Mouse (Mus musculus) left cerebral cortex, adult 2 months (tissue): ENCODE data around the gene Ntm. TPM values are rescaled to one million over a fixed set of nuclear protein-coding genes. Genes with fewer than 3 reads are reported as not detected.
A peak's percentile ranks its signal among the peaks of the same experiment; 100 is the strongest.

Source experiments
- DNase-seq, 2 experiments: peaks; one replicate each; pipeline ENCODE4 v3.0.0; 2021 to 2022; ENCODE audit warnings: low spot score in 2 of 2, mixed read lengths in 1 of 2; ENCODE audit errors: extremely low spot score in 1 of 2
- H3K27ac ChIP-seq: fragments of 200-600 bp; 2 replicates; pipeline ENCODE4 v1.8.1; 2022
- H3K4me3 ChIP-seq: fragments of 200-600 bp; 2 replicates; pipeline ENCODE4 v1.8.1; 2022
- CTCF ChIP-seq: fragments of 200-600 bp; IDR thresholded peaks from 2 replicates; pipeline ENCODE4 v1.8.1; 2022; ENCODE audit warnings: antibody characterized with exemption, mild to moderate bottlenecking, moderate library complexity
- intact Hi-C: fragments of 180-260 bp; cut with DNase I; formaldehyde crosslinking; loops from one replicate; pipeline ENCODE4 v1.15.1; 2025
- total RNA-seq, 2 experiments: library from RNA; stranded (reverse); gene quantifications; 2 replicates each; pipeline ENCODE4 v1.2.3; 2021

The Ntm gene
- total RNA-seq, 2 experiments from 2014 or later: 288 to 294 TPM

DNA sequence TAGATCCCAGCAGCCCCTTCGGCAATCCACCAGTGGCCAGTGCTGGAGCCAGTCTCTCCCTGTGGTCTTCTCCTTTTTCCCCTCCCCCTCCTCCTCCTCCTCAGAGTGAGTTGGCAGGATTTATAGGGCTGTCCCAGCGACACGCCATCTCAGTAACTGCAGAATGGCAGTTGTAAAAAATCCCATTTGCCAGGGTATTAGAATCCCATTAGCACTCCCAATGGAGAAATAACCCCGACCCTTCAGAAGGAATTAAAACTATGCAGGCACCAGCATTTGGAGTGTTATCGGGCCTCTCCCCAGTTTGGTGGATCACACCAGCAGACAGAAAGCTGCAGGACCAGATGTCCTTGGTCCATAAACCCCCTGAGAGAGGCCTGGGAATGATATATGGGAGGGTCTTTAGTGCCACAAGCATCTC is 135.7 kb downstream of the Ntm start:
- Histone ChIP-seq H3K4me3 (no peak overlapping the region), H3K27ac (no peak overlapping the region)
- no peak for DNase-seq
- intact Hi-C loops: no loop called here
- TF ChIP-seq CTCF: no peak

GRCm38 (mm10) chr9:29825236-29825635 is 137.7 kb downstream of the Ntm start:
- DNase-seq: no peak
- H3K4me3 ChIP-seq: no peak overlapping the region
- H3K27ac ChIP-seq: no peak overlapping the region
- intact Hi-C loops: no loop called here
- no peak for TF ChIP-seq CTCF

GRCm38 (mm10) chr9:29823716-29824115 is 139.2 kb downstream of the Ntm start:
- Histone ChIP-seq H3K27ac (no peak overlapping the region), H3K4me3 (no peak overlapping the region)
- no peak for DNase-seq
- no peak for TF ChIP-seq CTCF
- intact Hi-C loops: no loop called here

DNA sequence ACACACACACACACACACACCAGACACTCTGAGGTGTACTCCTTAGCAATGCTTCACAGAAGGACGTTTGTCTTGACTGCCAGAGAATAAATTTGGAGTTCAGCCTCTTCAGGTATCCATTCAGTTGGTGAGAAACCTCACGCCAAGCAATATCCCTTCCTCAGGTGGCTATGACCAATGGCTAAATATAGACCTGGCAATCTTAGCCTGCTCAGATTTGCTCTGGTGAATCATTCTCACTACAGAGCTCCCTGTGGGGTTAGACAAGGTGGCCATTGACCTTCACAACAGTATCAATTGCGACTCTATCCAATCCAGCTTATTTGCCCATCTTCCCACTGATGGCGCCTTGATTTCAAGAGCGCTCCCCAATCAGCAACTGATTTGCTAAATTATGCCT is 150.3 kb downstream of the Ntm start:
- no peak for DNase-seq
- no peak overlapping the region for H3K27ac ChIP-seq
- no peak for TF ChIP-seq CTCF
- H3K4me3 ChIP-seq: no peak overlapping the region
- intact Hi-C loops: no loop called here

GRCm38 (mm10) chr9:29806790-29807189 is 156.2 kb downstream of the Ntm start:
- peak in 1 of 2 experiments; percentile 37 for DNase-seq
- intact Hi-C loops: loop anchor here (2.0 kb wide), 1 partner anchor 26 kb away; no protein-coding TSS in a partner anchor
- TF ChIP-seq CTCF: no peak
- H3K27ac ChIP-seq: peak overlapping the region; percentile 69
- no peak overlapping the region for H3K4me3 ChIP-seq

- intact Hi-C loops: loop anchor here (5.0 kb wide), 2 partner anchors 73 to 142 kb away; no protein-coding TSS in a partner anchor
- no peak overlapping the region for H3K27ac ChIP-seq
Measured at GRCm38 (mm10) chr9:29804483-29804882, 158.5 kb downstream of the Ntm start.

GRCm38 (mm10) chr9:29803738-29804285 is 159.1 kb downstream of the Ntm start:
- DNase-seq: no peak
- no peak overlapping the region for H3K4me3 ChIP-seq
- intact Hi-C loops: loop anchor here (2.0 to 5.0 kb wide), 3 partner anchors 73 to 159 kb away; partner anchors contain the start of gene Ntm
- peak overlapping the region; percentile 70 for H3K27ac ChIP-seq
- TF ChIP-seq CTCF: no peak

More at GRCm38 (mm10) chr9:29804483-29804882, 158.5 kb downstream of the Ntm start:
- no peak overlapping the region for H3K4me3 ChIP-seq
- TF ChIP-seq CTCF: no peak; the same call in 1 of the 2 replicates
- DNase-seq: no peak

GRCm38 (mm10) chr9:29802990-29803737 is 159.8 kb downstream of the Ntm start:
- Histone ChIP-seq H3K4me3 (peak overlapping the region; percentile 17; the same call in 1 of the 2 replicates), H3K27ac (peak overlapping the region; percentile 70)
- TF ChIP-seq CTCF: peak; percentile 39
- DNase-seq: peak; percentile 49 to 52
- intact Hi-C loops: loop anchor here (2.0 to 5.0 kb wide), 3 partner anchors 74 to 160 kb away; partner anchors contain the start of gene Ntm

DNA sequence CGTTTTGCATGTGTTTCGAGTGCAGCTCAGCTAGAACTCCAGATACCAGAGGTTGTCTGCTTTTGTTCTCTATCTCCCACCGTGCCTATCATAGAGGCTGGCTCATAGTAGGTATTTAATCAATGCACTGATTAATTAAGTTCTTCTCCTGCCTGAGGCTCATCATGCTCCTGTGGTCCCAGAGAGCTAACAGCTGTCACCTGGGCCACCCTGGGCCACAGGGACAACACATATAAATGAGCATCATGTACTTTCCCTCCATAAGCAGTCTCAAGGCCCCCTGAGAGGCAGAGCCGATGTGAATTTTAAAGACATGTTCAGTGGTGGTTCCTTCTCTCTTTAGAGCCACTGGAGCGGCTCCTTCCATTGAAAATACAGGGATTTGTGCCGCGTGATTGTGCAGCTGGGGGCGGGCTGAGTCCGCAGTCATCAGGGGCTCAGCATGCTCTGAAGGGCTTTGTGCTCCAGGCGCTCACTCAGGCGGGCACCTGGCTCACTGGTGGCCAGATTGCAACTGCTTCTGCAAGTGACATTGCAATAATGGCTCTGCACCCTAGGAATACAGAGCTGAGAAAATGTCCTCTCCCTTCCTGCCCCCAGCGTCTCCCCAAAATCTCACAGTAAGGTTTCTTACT is 160.8 kb downstream of the Ntm start:
- TF ChIP-seq CTCF: no peak
- DNase-seq: peak; percentile 23 to 28
- Histone ChIP-seq H3K27ac (peak overlapping the region; percentile 69), H3K4me3 (no peak overlapping the region)
- intact Hi-C loops: loop anchor here (2.0 to 5.0 kb wide), 3 partner anchors 75 to 161 kb away; partner anchors contain the start of gene Ntm

- no peak overlapping the region for H3K27ac ChIP-seq
- intact Hi-C loops: no loop called here
- no peak for TF ChIP-seq CTCF
- no peak overlapping the region for H3K4me3 ChIP-seq
- no peak for DNase-seq
Measured at GRCm38 (mm10) chr9:29796281-29796680, 166.7 kb downstream of the Ntm start.

- no peak overlapping the region for H3K4me3 ChIP-seq
- intact Hi-C loops: loop anchor here (5.0 kb wide), 1 partner anchor 39 kb away; no protein-coding TSS in a partner anchor
- H3K27ac ChIP-seq: no peak overlapping the region
- DNase-seq: no peak
- TF ChIP-seq CTCF: no peak
Measured at GRCm38 (mm10) chr9:29791199-29791915, 171.6 kb downstream of the Ntm start.
